Mouse (Mus musculus) kidney, adult 2 months (tissue): Measurements from ENCODE around the gene Esrra. TPM values are rescaled to one million over a fixed set of nuclear protein-coding genes. Genes with fewer than 3 reads are reported as not detected.
A peak's percentile ranks its signal among the peaks of the same experiment; 100 is the strongest.

Experiments used
- DNase-seq: peaks from one replicate; pipeline ENCODE4 v3.0.0; 2021
- H3K27ac ChIP-seq: fragments of 200-500 bp; 2 replicates; pipeline ENCODE4 v1.5.1; 2012; ENCODE audit warnings: low read depth, low read length, control low read depth, inconsistent platforms; ENCODE audit not compliant: insufficient read depth
- H3K27me3 ChIP-seq: fragments of 200-500 bp; replicated peaks from 2 replicates; pipeline ENCODE4 v1.6.1; 2012; ENCODE audit warnings: mild to moderate bottlenecking, moderate library complexity, low read length, inconsistent platforms; ENCODE audit not compliant: control insufficient read depth, insufficient read depth
- H3K36me3 ChIP-seq: fragments of 200-500 bp; 2 replicates; pipeline ENCODE4 v1.6.1; 2012; ENCODE audit warnings: mild to moderate bottlenecking, moderate library complexity, low read length, inconsistent platforms; ENCODE audit not compliant: control insufficient read depth, insufficient read depth
- H3K4me1 ChIP-seq: fragments of 200-500 bp; 2 replicates; pipeline ENCODE4 v1.6.1; 2011; ENCODE audit warnings: low read length; ENCODE audit not compliant: control insufficient read depth, insufficient read depth
- H3K4me3 ChIP-seq: fragments of 200-500 bp; 2 replicates; pipeline ENCODE4 v1.5.1; 2011; ENCODE audit warnings: mild to moderate bottlenecking, low read depth, low read length, control low read depth; ENCODE audit not compliant: insufficient read depth
- CTCF ChIP-seq: fragments of 200-500 bp; conservative IDR thresholded peaks from 2 replicates; pipeline ENCODE4 v1.5.1; 2011; ENCODE audit warnings: low read depth, mild to moderate bottlenecking, control low read depth, low read length, moderate library complexity, mixed read lengths; ENCODE audit not compliant: insufficient read depth, insufficient read length
- POLR2A ChIP-seq: fragments of 200-500 bp; IDR thresholded peaks from one replicate; pipeline ENCODE4 v1.6.1; 2011; ENCODE audit warnings: low read depth, low read length, control low read depth
- WGBS: fragments of 180-500 bp; shearing (Covaris S2); methylation state at CpG from one replicate; pipeline ENCODE4 v1.1.7; 2018; 5-methylcytosine and 5-hydroxymethylcytosine counted together
- polyA plus RNA-seq: library from polyadenylated mRNA; depleted of rRNA; stranded (reverse); fragments of >200 nt; gene quantifications from 2 replicates; pipeline ENCODE4 v1.2.3, GENCODE M21; 2012

The Esrra gene
- polyA plus RNA-seq, 1 experiment = 134 TPM

- no peak for TF ChIP-seq POLR2A
- no peak for TF ChIP-seq CTCF
- DNase-seq = no peak
- no peaks in the 10 kb centered on the region for H3K27me3 ChIP-seq
- 7% methylated on average over 58 of the region's 58 CpGs for WGBS
- H3K4me1 ChIP-seq = peaks cover 7% of the 10 kb centered on the region; the same call in 1 of the 2 replicates
- no peaks in the 10 kb centered on the region for H3K36me3 ChIP-seq
- peak overlapping the region; percentile 19; the same call in 1 of the 2 replicates for H3K4me3 ChIP-seq
- no peak overlapping the region for H3K27ac ChIP-seq
Observed at GRCm38 (mm10) chr19:6933436-6934194, 12.0 kb upstream of the Esrra start.

GRCm38 (mm10) chr19:6933102-6933435 is 11.5 kb upstream of the Esrra start:
- Histone ChIP-seq H3K36me3 (no peaks in the 10 kb centered on the region), H3K27me3 (no peaks in the 10 kb centered on the region), H3K4me1 (0 out of 2 replicates have a peak, but pooled peaks cover 4% of the 10 kb centered on the region), H3K27ac (no peak overlapping the region), H3K4me3 (no peak overlapping the region)
- DNase-seq = no peak
- 74% methylated on average over 4 of the region's 4 CpGs for WGBS
- TF ChIP-seq CTCF (no peak), POLR2A (no peak)

- DNase-seq = no peak
- Histone ChIP-seq H3K27me3 (no peaks in the 10 kb centered on the region), H3K36me3 (no peaks in the 10 kb centered on the region), H3K4me3 (no peak overlapping the region), H3K4me1 (0 out of 2 replicates have a peak, but pooled peaks cover under 1% of the 10 kb centered on the region), H3K27ac (no peak overlapping the region)
- WGBS = 81% methylated on average over 1 of the region's 1 CpGs
- no peak for TF ChIP-seq POLR2A
- no peak for TF ChIP-seq CTCF
Observed at GRCm38 (mm10) chr19:6932018-6932417, 10.4 kb upstream of the Esrra start.

- no peak for DNase-seq
- peaks cover 5% of the 10 kb centered on the region; the same call in 1 of the 2 replicates for H3K4me1 ChIP-seq
- no peaks in the 10 kb centered on the region for H3K36me3 ChIP-seq
- 14% methylated on average over 2 of the region's 2 CpGs for WGBS
- no peak overlapping the region for H3K27ac ChIP-seq
- no peaks in the 10 kb centered on the region for H3K27me3 ChIP-seq
- no peak overlapping the region for H3K4me3 ChIP-seq
- no peak for TF ChIP-seq CTCF
- no peak for TF ChIP-seq POLR2A
Observed at GRCm38 (mm10) chr19:6931002-6931401, 9.4 kb upstream of the Esrra start.

GRCm38 (mm10) chr19:6928080-6928479 is 6.5 kb upstream of the Esrra start:
- no peaks in the 10 kb centered on the region for H3K27me3 ChIP-seq
- no peak overlapping the region for H3K27ac ChIP-seq
- WGBS = 62% methylated on average over 9 of the region's 9 CpGs
- no peaks in the 10 kb centered on the region for H3K36me3 ChIP-seq
- no peak for TF ChIP-seq POLR2A
- no peak for TF ChIP-seq CTCF
- no peak overlapping the region for H3K4me3 ChIP-seq
- peaks cover 12% of the 10 kb centered on the region; the same call in 1 of the 2 replicates for H3K4me1 ChIP-seq
- DNase-seq = no peak

- Histone ChIP-seq H3K36me3 (no peaks in the 10 kb centered on the region), H3K4me1 (peaks cover 17% of the 10 kb centered on the region; the same call in 1 of the 2 replicates), H3K4me3 (no peak overlapping the region), H3K27ac (no peak overlapping the region), H3K27me3 (no peaks in the 10 kb centered on the region)
- 24% methylated on average over 26 of the region's 26 CpGs for WGBS
- TF ChIP-seq CTCF (no peak), POLR2A (no peak)
- DNase-seq = peak; percentile 76
Observed at GRCm38 (mm10) chr19:6926559-6927255, 5.1 kb upstream of the Esrra start.
